Mouse (Mus musculus): Measurements from ENCODE around the gene Itprid2.

DNA sequence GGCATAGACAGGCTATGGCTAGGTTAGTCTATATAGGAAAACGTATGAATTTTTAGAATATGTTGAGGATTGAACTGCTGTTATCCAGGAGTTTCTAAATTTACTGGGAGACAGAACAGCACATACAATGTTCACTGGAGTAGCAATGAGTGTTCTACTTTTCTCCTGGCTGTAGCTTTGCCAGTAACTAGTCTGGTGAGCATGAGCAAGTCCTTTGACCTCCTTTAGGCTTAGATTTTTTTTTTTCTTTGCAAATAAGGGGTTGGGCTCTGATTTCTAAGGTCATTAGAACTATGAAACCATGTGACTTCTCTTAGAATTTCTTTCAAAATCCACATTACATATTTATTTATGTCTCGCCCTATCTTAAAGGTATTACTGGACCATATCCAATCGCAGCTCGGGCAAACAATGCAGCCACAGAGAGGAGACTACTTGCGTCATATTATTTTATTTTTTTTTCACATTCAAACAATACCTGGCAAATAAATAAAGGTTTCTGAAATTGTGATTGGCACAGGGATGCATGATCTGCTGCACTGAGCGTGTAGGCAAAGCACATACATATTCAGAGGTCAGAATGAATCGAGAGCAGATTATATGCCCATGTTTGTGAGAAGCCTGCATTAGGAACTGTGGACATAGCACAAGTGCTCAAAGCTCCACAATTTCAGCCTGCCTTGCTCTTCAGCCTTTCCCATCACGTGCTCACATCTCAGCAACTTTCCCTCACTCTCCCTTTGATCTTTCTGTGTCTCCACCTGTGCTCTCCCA is 26.7 kb upstream of the Itprid2 start:
- TF ChIP-seq EP300 (IDR thresholded peaks at IDR 0.05; ENCODE audit: insufficient read depth, low read depth, low read length) (no peak), CTCF (IDR thresholded peaks at IDR 0.05; ENCODE audit: low read depth, low read length) (no peak), POLR2A (IDR thresholded peaks at IDR 0.05; ENCODE audit: insufficient read depth, low read length) (no peak)

Data from ES-Bruce4 (cell line).